Mouse (Mus musculus): ENCODE data around the gene Zfp638.

DNA sequence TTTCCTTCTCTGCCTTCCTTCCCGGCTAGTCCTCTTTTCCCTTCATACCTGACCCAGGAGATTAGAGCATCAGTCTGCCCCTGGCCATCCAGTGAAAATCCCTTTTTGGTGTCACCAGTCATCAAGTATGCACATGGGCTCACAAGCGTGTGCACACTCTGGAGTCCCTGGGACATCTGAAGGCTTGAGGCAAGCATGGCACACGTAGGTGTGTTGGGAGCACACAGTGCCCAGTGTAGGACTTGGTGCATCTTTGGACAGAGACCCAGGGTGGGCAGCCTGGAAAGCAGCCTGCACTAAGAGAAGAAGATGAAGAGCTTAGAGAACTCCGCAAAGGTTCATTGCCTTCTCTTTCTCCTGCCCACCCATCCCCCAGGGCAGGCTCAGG, 143.0 kb downstream of the Zfp638 start:
- TF ChIP-seq CTCF (IDR thresholded peaks at IDR 0.05; ENCODE audit: borderline replicate concordance, insufficient read depth, low read length) (no peak), POLR2A (IDR thresholded peaks at IDR 0.05; ENCODE audit: low read depth, low read length) (no peak; the same call in 1 of the 2 replicates)

Data from embryonic fibroblast, embryonic 13.5 days (primary cell).